Mouse (Mus musculus) spleen, adult 12 weeks (tissue): ENCODE data around the gene Gm1979.
"Not testable (repeated sequence)": the region's sequence is repeated elsewhere in the genome, so short reads cannot be mapped to it uniquely, and the experiment has no call there.

Experiments
- DNase-seq: peaks from one replicate; pipeline ENCODE4 v3.0.0; 2022; ENCODE audit warnings: low spot score

Gene Gm1979

DNA sequence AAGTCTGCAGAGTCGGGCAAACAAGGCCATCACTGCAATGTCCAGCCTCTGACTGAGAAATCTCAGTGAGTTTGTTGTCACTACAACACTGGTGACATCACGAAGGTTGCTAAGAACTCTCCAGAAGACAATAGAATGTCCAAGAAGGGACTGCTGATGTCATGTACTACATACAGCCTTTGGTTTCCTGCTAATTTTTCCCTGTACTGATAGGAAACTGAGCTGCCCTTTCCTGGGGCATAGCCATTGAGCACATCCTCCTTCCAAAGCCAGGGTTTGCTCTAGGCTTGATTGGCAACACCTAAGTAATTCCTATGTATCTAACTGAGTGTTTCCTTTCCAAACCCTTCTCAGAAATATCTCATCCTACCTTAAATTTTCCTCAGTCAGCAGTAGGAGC, at the start of gene Gm1979:
TSS of gene Gm1979 (minus strand) at position 101 of the 400 bp plus-strand sequence.
- DNase-seq, result not testable (repeated sequence)

DNA sequence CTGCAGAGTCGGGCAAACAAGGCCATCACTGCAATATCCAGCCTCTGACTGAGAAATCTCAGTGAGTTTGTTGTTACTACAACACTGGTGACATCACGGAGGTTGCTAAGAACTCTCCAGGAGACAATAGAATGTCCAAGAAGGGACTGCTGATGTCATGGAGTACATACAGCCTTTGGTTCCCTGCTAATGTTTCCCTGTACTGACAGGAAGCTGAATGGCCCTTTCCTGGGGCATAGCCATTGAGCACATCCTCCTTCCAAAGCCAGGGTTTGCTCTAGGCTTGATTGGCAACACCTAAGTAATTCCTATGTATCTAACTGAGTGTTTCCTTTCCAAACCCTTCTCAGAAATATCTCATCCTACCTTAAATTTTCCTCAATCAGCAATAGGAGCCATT, 34.9 kb upstream of the Gm1979 start, which contains the start of gene Speer4a:
TSS of gene Speer4a (minus strand) at position 101 of the 400 bp plus-strand sequence.
- not testable (repeated sequence) for DNase-seq

DNA sequence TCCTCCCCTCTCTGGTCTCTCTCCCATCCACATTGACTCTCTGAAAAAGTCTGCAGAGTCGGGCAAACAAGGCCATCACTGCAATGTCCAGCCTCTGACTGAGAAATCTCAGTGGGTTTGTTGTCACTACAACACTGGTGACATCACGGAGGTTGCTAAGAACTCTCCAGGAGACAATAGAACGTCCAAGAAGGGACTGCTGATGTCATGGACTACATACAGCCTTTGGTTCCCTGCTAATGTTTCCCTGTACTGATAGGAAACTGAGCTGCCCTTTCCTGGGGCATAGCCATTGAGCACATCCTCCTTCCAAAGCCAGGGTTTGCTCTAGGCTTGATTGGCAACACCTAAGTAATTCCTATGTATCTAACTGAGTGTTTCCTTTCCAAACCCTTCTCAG, 18.2 kb upstream of the Gm1979 start, which contains the start of gene Gm5862:
TSS of gene Gm5862 (minus strand) at position 101 of the 400 bp plus-strand sequence.
- DNase-seq, result not testable (repeated sequence)

DNA sequence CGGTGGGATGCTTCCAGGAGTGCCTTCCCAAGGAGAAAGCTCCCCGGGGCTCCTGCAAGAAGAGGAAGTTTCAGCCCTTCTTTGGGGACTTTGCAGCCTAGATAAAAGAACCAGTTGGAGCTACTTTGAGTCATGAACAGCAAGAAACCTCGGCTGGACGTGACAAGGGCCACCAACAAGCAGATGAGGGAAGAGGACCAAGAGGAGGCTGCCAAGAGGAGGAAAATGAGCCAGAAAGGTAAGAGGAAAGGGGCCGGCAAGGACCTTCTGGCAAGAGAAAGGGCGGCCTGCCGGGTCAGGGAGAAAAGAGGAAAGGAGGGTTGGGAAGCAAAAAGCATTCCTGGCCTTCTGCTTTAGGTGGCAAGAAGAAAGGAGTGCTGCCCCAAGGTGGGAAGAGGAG, 3.1 kb upstream of the Gm1979 start:
- DNase-seq, result not testable (repeated sequence)

DNA sequence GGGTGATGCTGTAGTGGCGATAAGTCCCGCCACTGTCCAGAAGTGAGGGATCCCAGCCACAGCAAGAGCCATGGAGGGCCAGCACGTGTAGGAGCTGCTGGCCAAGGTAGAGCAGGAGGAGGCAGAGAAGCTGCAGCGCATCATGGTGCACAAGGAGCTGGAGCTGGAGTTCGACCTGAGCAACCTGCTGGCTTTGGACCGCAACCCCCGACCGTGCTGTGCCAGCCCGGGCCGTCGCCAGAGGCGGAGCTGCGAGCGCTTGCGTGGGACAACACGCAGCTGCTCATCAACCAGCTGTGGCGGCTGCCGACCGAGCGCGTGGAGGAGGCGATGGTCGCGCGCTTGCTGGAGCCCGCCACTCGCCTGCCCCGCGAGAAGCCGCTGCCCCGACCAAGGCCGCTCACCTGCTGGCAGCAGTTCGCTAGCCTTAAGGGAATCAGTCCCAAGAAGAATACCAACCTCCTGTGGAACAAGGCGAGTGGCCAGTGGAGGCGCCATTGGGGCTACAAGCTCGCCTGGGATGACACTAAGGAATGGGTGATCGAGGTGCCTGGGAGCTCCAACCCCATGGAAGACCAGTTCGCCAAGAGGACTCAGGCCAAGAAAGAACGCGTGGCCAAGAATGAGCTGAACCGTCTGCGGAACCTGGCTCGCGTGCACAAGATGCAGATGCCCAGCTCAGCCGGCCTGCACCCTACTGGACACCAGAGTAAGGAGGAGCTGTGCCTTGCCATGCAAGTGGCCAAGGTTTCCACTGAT, 2.5 kb upstream of the Gm1979 start:
- not testable (repeated sequence) for DNase-seq

DNA sequence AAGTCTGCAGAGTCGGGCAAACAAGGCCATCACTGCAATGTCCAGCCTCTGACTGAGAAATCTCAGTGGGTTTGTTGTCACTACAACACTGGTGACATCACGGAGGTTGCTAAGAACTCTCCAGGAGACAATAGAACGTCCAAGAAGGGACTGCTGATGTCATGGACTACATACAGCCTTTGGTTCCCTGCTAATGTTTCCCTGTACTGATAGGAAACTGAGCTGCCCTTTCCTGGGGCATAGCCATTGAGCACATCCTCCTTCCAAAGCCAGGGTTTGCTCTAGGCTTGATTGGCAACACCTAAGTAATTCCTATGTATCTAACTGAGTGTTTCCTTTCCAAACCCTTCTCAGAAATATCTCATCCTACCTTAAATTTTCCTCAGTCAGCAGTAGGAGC, 16.0 kb downstream of the Gm1979 start, which contains the start of gene Gm21698:
TSS of gene Gm21698 (minus strand) at position 101 of the 400 bp plus-strand sequence.
- DNase-seq, result not testable (repeated sequence)

DNA sequence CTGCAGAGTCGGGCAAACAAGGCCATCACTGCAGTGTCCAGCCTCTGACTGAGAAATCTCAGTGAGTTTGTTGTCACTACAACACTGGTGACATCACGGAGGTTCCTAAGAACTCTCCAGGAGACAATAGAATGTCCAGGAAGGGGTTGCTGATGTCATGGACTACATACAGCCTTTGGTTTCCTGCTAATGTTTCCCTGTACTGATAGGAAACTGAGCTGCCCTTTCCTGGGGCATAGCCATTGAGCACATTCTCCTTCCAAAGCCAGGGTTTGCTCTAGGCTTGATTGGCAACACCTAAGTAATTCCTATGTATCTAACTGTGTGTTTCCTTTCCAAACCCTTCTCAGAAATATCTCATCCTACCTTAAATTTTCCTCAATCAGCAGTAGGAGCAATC, 32.0 kb downstream of the Gm1979 start, which contains the start of gene Gm21680:
TSS of gene Gm21680 (minus strand) at position 101 of the 400 bp plus-strand sequence.
- DNase-seq, result not testable (repeated sequence)

DNA sequence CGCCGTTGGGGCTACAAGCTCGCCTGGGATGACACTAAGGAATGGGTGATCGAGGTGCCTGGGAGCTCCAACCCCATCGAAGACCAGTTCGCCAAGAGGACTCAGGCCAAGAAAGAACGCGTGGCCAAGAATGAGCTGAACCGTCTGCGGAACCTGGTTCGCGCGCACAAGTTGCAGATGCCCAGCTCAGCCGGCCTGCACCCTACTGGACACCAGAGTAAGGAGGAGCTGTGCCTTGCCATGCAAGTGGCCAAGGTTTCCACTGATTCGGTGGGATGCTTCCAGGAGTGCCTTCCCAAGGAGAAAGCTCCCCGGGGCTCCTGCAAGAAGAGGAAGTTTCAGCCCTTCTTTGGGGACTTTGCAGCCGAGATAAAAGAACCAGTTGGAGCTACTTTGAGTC, 47.5 kb downstream of the Gm1979 start:
- not testable (repeated sequence) for DNase-seq

DNA sequence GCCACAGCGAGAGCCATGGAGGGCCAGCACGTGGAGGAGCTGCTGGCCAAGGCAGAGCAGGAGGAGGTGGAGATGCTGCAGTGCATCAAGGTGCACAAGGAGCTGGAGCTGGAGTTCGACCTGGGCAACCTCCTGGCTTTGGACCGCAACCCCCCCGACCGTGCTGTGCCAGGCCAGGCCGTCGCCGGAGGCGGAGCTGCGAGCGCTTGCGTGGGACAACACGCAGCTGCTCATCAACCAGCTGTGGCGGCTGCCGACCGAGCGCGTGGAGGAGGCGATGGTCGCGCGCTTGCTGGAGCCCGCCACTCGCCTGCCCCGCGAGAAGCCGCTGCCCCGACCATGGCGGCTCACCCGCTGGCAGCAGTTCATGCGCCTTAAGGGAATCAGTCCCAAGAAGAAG, 48.0 kb downstream of the Gm1979 start:
- DNase-seq, result not testable (repeated sequence)

DNA sequence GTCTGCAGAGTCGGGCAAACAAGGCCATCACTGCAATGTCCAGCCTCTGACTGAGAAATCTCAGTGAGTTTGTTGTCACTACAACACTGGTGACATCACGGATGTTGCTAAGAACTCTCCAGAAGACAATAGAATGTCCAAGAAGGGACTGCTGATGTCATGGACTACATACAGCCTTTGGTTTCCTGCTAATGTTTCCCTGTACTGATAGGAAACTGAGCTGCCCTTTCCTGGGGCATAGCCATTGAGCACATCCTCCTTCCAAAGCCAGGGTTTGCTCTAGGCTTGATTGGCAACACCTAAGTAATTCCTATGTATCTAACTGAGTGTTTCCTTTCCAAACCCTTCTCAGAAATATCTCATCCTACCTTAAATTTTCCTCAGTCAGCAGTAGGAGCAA, 50.3 kb downstream of the Gm1979 start, which contains the start of gene Gm21671:
TSS of gene Gm21671 (minus strand) at position 101 of the 400 bp plus-strand sequence.
- DNase-seq, result not testable (repeated sequence)
